Mouse (Mus musculus) layer of hippocampus, adult 9-10 months (tissue): ENCODE data around the gene Ppp1r12a.

Experiments used
- DNase-seq: peaks from one replicate; pipeline ENCODE4 v3.0.0; 2022; ENCODE audit warnings: low spot score

Gene Ppp1r12a

GRCm38 (mm10) chr10:108161261-108162256 lies at the start of gene Ppp1r12a:
Ppp1r12a (plus strand) TSS chr10:108162193.
- DNase-seq: peak; percentile 66

GRCm38 (mm10) chr10:108113361-108114237 lies 48.4 kb upstream of the Ppp1r12a start:
- DNase-seq: no peak

DNA sequence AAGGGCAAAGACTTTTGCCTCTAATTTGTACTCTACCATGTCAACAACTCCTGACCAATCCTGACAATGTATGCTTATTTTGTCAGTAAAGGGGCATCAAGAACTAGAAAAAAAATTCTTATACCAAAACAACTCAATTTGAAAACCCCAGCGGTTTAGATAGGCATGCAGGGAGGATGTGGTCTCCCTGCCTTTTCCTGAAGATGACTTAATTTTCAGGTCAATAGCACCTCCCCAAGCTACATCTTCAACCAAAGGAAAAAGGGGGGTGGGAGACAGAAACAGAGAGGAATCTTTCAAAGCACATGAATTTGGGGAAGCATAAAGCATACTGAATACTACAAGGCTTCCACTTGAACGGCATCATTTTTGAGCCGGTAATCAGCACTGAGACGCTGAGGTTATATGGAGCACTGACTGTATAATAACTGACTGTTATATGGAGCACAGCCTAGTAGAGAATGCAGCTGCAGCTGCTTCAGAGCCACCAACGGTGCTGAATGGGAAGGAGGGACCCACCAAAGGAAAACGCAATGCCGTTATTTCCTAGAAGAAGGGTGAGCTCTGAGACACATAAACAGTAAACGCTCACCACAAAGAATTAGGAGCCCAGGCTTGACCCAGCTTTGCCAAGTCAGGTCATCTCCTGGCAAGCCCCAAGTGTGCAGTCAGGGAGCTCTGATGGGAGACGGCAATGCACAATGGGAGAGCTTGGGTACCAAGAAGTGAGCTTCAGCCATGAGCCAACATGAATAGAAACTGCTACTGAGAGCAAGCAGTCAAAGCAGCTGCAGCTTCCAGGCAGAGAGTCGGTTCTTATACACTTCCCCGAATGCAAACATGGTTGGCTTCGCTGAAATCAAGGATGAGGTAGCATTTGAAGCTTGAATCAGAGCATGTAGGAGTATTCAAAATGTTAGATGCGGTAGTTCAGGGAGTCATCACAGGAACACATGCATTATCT lies 43.5 kb upstream of the Ppp1r12a start:
- no peak for DNase-seq

GRCm38 (mm10) chr10:108119416-108119815 lies 42.6 kb upstream of the Ppp1r12a start:
- DNase-seq: no peak

GRCm38 (mm10) chr10:108124934-108125599 lies 36.9 kb upstream of the Ppp1r12a start:
- DNase-seq: no peak

DNA sequence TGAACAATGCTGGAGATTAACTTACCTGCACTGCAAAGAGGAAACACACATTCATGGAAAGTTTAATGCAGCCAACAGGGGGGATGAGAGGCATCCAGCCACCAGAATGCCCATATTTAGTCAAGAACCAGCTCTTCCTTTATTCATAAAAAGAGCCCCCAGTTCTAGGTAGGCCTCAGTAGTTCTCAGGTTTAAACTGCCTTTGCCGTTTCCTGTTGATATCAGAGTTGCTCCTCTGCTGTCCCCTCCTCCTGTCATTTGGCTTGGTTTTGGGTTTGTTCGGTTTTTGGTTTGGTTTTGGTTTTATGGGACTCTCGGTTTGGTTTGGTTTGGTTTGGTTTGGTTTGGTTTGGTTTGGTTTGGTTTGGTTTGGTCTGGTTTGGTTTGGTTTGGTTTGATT lies 32.8 kb upstream of the Ppp1r12a start:
- DNase-seq: no peak

- no peak for DNase-seq
These were observed 30.1 kb upstream of the Ppp1r12a start for GRCm38 (mm10) chr10:108131858-108132257.

DNA sequence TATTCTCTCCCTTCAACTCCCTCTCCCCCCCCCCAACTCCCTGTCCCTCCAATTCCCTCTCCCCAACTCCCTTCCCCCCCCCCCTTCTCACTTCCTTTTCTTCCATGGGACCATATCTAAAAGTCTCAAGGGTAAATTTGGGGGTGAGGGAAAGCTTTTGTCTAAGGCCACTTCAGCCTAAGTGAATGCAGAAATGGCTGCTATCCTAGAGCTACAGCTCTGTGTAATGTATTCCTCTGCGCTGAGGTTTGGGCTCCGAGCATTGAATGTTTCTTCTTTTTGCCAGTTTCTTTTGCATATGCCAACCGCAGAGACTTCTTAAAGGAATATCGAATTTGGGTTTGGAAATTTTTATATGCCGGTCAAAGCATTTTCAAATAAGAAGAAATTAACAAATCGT lies 28.7 kb upstream of the Ppp1r12a start:
- DNase-seq: no peak

- DNase-seq: no peak
These were observed 28.2 kb upstream of the Ppp1r12a start for GRCm38 (mm10) chr10:108133745-108134144.

DNA sequence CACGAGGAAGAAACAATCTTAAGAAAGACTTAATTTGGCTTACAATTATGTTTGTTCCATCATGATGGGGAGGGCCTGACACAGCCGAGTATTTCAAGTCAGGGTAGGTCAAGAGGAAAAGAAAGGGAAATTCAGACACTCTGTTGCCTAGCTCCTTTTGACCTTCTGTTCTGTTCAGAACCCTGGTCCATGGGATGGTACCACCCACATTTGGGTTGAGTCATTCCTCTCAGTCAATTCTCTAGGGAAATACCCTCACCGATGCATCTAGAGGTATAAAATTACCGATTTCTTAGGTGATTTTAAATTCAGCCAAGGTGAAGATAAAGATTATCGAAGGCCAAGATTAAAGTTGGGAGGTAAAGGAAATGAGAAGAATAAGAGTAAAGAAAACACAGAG lies 23.6 kb upstream of the Ppp1r12a start:
- DNase-seq: no peak

DNA sequence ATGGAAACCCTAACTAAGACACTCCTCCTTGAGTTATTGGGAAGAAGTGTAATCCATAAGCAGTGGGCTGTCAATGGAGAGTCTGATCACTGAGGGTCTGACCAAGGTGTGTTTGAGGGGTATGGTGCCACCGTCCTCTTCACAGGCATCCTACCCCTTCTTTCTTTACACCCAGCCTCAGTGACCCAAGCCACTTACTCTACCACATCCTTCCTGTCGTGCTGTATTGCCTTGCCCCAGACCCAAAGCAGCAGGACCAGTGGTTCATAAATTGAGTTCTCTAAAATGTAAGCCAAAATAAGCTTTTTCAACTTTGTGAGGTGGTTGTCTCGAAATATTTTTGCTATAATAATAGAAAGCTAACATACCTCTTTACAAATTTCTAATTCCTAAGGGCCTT lies 22.2 kb upstream of the Ppp1r12a start:
- no peak for DNase-seq

DNA sequence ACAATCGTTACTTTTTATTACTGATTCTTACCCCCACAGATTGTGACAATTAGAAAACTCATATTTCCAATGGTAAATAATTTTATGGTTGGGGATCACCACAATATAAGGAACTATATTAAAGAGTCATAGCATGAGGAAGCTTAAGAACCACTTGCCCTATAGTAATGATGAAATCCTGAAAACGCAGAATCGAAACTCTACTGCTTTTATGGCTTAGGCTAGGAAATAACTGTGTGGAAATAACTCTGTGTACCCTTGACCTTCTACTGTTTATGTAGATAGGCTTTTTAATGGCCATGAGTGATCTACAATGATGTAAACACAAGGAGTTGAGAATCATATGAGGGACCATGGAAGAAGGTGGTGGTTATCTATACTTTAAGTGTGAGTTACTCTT lies 21.3 kb upstream of the Ppp1r12a start:
- no peak for DNase-seq

- no peak for DNase-seq
These were observed 17.9 kb upstream of the Ppp1r12a start for GRCm38 (mm10) chr10:108143991-108144525.

DNA sequence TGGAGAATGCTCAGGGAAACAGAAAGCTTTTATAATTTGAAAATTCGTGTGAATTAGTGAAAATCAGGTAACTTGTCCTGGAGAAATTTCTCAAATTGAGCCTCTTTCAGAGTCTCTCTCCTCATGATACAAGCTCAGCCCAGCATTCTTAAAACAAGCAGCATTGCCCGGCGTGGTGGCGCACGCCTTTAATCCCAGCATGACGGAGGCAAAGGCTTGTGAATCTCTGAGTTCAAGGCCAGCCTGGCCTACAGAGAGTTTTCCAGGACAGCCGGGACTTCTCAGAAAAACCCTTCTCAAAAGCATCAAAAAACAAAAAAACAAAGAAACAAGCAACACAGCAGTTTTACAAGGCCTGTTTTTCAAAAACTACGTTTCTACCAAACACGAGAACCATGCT lies 16.3 kb upstream of the Ppp1r12a start:
- no peak for DNase-seq

GRCm38 (mm10) chr10:108147031-108147430 lies 15.0 kb upstream of the Ppp1r12a start:
- DNase-seq: no peak

DNA sequence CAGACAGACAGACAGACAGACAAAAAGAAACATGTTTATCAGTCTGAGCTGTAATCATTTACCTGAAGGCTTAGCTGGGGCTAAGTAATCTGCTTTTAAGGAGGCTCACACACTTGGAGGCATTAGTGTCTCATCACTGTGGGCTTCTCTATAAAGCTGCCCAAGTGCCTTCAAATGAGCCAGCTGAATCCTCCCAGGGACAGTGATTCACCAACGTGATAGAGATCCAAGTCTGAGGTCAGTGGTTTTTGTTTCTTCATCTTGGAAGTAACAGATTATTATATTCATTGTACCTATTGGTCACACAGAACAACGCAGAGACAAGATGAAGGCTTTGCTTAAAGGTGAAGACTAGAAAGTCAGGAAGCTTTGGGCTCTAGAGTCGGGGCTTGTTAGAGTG lies 8.7 kb upstream of the Ppp1r12a start:
- DNase-seq: no peak

- DNase-seq: no peak
These were observed 6.8 kb upstream of the Ppp1r12a start for GRCm38 (mm10) chr10:108155042-108155686.

DNA sequence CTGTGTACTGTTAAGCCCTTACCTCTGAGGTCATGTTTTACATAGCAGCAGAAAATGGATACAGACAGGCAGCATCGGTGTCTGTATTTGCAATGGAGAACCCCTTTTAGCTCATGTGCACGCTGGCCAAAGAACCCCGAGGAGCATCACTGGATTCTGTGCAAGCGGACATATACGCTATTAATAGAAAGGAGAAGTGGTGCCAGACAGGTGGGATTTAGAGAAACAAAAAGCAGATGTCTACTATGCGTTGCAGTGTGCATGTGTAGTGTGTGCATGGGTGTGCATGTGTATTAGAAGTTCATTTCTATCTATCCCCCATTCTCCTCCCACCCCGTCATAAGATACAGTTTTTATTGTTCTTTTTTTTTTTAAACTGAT lies 6.3 kb upstream of the Ppp1r12a start:
- no peak for DNase-seq

GRCm38 (mm10) chr10:108156128-108156527 lies 5.9 kb upstream of the Ppp1r12a start:
- DNase-seq: no peak

GRCm38 (mm10) chr10:108159002-108159401 lies 3.0 kb upstream of the Ppp1r12a start:
- DNase-seq: no peak
